Mouse (Mus musculus): ENCODE data around the gene Neurog3.

Gene Neurog3

DNA sequence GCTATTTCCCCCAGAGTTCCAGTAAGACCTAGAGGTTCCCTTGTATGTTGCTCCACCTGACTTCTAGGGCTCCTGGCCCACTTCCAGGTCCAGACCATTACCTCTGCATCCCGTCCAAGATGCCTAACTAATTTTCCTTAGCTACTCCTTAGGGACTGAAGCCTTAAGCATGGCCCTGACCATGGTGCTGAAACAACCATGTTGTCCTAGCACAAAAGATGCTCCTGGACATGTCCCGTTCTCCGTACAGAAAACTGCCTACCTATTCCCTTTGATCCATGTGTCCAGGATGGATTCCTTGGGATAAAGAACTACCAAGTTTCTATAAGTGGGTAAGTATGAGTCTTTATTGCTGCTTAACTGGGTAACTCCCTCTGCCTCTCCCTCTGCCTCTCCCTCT lies 5.2 kb downstream of the Neurog3 start:
- no peak for DNase-seq

DNA sequence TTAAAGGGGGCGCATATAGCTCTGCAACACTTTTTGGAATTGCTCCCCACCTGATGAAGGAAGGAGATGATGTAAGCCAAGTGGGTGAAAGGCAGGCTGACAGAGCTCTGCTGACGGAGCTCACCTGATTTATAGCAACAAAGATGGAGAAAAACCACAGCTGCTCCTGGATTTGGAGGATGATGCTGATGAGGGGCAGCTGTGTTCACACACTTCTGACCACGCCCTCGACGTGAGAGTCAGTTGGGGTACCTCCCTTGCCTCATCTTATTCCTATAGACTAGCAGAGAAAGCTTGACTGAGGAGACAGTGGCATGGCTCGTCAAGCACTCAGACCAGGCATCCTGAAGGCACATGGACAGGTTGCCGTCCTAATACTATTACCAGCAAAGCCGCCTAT lies 10.9 kb downstream of the Neurog3 start, which contains the start of gene Fam241b:
Gene Fam241b (minus strand): TSS at position 101 of the 400 bp plus-strand sequence.
- DNase-seq: no peak

DNA sequence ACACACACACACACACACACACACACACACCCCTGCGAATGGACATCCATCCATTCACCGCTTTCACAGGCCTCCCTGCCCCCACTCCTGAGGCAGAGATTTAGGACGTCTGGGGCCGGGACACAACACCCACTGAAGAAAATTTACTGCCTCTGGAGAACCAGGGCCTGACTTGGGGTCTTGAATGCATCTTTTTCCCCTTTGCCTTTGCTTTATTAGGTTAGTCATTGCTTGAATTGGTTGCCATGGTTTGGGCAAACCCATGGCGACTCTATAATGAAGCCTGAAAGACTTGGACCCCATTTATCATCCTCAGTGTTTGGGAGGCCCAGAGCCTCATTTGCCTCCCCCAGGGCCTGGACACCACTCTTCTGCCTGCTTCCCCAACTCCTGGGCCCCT lies 13.1 kb downstream of the Neurog3 start:
- no peak for DNase-seq

DNA sequence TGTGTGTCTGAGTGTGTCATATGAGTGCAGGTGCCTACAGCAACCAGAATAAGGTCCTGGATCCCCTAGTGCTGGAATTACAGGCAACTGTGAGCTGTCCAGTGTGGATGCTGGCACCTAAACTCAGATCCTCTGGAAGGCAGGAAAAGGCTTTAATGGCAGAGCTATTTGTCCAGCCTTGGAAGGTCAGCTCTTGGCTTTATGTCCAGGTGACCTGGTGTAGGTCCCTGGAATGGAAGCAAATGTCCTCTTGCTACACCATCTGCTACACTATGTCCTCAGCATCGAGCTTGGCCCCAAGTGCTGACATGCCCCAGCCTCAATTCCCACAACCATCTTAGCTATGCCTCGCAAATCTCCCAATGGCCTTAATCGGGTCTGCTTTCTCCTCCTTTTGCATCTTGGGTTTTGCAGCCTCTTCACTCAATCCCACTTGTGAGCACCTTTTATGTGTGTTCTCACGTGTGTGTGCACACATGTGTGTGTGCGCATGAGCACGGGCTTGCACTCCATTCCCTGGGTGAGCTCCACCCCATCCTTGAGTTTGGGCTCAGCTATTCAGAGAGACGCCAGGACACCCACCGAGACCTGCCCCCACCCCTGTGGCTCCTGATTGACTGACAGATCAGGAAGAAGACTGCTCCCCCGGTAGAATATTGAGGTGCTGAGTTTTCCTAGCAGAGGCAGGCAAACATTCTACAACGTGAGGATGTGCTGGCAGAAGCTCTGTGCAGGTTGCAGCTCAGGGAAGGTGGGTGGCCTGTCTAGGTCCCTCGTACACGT lies 14.8 kb downstream of the Neurog3 start:
- no peak for DNase-seq

DNA sequence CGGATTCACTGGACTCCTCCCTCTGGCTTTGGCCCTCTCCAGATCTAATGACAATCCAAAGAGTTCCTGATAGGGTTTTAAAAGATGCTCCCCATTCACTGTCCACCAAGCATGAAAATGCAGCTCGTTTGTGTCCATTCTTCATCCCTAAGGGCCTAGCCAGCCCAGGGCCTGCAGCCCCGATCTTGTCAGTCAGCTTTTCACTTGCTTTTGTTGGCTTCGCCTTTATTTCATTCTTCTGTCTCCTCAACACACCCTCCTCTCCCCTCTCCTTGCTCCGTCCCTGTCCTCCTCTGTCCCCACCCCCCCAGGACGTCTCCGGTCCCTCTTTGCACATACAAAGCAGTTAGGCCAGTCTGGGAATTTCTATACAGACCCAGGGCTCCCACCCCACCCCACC lies 17.0 kb downstream of the Neurog3 start:
- DNase-seq: no peak

DNA sequence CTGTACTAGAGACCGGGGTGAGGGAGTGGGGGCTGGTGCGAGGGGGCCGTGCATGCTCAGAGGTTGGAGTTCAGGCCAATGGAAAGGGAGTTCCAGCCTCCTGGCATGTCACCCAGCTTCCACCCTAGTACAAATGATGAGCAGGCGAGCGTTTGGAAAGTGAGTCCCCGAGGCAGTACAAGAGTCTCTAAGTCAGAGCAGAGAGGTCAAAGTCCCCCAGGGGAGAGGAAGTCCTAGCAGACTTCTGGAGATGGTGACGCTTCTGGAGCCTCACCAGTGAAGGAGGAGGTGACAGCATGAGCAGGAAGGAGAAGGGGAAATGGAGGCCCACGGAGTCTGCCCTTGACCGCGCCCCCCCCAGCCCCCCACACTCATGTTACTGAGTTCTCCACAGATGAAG lies 29.5 kb downstream of the Neurog3 start:
- DNase-seq: no peak

DNA sequence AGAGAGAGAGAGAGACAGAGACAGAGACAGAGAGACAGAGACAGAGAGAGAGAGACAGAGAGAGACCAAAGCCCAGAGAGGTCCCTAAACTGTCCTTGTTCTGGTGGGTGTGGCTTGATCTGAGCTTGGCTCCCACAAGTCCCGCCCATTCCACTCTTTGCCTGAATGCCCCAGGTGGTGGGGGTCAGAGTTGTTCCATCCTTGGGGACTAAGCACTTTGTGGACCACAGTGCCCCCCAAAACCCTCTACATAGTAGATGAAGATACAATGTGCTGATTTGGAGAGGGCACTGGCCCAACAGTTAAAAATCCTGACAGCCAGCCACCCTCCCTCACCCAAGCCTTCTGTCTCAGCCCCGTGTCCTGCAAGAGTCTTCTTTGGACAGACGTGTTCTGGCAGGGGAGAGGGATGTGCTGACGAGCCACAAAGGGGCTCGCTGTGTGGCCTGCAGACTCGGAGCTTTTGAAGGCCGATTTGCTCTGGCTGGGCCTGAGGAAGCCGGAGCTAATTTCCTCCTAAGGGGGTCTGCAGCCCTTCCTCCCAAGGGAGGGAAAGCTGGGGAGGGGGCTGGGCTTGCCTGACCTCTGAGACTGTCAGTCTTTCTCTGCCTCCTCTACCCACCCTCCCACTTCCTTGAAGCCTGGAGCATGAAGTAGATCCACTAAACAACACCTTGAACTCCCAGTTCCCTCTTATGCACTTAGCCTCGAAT lies 40.1 kb downstream of the Neurog3 start:
- no peak for DNase-seq

DNA sequence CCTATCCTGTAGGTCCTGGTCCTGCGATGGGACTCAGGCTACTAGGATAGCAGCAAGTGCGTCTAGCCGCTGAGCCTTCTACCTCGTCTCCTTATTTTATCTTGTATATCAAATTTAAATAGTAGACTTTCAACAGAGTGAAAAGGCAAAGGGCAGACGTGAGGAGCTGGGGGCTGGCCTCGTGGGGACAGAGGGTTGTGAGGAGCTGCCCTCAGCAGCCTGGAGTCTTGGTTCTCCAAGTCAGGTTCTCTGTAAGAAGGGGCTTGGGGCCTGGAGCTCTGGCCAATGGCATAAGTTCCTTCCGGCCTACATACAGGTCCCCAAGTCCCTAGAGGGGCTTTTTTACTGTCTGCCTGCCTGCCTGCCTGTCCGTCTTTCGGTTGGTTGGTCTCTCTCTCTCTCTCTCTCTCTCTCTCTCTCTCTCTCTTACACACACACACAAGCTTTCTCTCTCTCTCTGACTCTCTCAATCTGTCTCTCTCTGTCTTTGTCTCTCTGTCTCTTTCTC lies 41.1 kb downstream of the Neurog3 start:
- DNase-seq: no peak

DNA sequence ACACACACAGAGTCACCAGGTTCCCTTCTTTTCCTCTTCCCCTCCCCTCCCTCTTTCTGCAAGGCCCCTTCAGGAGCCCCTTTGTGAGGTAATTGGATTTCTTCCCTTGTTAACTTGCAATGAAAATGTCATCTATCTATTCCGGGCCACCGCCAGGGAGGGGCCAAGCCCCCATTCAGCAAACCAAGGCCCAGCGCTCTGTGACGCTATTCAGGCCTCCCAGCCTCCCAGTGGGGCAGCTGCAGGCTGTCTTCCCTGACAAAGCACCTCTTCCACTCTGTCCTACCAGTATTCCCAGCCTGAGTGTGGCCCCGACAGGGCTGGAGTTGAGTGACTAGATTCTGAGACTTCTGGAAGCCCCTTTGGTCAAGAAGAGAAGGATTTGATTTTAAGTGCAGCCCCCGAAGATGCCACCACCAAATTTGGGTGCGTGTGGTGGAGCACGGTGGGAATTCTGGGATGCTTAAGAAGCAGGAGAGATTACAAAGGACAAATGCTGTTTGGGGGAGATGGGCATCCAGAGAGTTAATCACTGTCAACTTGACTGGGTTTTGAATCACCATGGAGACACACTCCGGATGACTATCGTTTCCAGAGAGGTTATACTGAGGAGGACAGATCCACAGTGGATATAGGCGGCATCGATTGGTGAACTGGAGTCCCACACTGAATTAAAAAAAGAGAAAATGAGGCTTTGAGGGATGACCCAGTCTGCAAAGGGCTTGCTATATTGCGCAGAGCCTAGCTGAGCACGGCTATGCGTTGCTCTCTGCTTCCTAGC lies 41.8 kb downstream of the Neurog3 start:
- DNase-seq: no peak

DNA sequence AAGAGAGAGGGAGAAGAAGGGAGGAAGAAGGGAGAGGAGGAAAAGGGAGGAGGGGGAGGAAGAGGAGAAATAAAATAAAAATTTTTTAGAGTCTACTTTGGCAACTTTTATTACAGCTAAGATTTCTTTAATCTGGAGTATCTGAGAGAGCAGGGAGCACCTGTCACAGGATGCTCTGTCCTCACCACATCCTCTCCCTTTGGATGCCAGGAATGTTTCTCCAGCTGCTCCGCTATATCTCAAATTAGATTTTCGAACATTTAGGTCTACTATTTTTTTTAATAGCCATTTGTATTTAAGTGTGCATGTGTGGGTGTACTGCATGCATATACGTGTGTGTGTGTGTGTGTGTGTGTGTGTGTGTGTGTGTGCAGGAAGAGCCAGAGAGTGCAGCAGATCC lies 47.1 kb downstream of the Neurog3 start:
- DNase-seq: no peak

DNA sequence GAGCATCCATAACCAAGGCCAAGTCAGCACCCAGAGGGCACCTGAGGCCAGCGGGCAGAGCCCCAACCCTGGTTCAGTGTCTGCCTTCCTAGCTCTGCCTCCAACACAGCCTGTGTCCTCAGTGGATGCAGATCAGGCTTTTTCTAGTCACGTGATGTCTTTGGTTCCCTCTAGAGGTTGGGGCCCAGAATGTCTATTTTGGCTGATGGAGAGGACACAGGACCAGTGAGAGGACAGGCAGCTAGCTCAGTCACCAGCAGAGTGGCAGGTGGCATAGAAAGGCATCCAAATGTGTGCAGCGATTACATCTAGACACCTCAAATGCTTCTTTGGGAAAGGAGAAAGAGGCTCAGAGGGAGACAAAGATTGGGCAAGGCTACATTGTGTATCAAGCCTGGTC lies 48.8 kb downstream of the Neurog3 start:
- no peak for DNase-seq

DNA sequence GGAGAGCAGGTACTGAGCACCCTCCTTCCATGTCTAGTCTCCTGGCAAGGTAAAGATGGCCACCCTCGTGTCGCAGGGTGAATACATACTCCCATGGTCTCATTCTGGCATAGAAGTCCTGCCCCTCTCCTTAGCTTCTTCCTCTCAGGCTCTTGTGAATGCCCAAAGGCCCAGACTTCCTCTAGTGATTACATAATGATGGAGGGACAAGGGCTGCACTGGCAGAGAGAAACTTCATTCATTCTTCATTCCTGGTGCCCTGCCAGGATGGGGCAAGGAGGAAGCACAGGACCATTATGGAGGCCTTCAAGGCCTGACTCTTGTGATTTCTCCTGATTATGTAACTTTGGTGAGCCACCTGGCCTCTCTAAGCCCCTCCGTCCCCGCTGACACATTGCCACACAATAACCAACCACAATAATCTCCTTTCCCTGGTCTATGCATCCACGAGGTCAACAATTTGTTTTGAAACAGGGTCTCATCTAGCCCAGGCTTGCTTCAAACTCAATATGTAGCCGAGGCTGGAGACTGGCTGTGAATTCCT lies 49.7 kb downstream of the Neurog3 start:
- no peak for DNase-seq

DNA sequence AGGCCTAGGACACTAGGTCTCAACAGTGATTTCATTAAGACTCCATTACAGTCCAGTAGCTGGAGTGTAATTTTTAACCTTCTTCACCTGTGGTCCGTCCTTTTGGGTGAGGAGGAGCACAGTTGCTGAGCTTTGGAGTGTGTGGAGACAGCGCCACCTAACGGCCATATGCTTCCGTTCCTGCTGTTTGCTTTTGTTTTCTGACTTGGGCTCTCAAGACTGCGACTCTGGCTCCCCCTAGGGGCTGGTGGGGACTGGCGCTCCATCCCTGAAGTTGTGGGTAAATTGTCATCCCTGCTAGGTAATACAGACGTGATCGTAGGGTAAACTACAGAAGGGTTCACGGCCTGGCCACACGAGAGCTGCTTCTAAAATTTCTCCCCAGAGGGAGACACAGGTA lies 50.2 kb downstream of the Neurog3 start:
- peak; percentile 89 to 95 for DNase-seq
